Mouse (Mus musculus): ENCODE measurements at regions not wholly inside any gene's neighbourhood (a gene's known extent, or its start where the extent isn't known, plus 50 kb on each side); places are given as distances from the start of the nearest gene placed in this dataset.

DNA sequence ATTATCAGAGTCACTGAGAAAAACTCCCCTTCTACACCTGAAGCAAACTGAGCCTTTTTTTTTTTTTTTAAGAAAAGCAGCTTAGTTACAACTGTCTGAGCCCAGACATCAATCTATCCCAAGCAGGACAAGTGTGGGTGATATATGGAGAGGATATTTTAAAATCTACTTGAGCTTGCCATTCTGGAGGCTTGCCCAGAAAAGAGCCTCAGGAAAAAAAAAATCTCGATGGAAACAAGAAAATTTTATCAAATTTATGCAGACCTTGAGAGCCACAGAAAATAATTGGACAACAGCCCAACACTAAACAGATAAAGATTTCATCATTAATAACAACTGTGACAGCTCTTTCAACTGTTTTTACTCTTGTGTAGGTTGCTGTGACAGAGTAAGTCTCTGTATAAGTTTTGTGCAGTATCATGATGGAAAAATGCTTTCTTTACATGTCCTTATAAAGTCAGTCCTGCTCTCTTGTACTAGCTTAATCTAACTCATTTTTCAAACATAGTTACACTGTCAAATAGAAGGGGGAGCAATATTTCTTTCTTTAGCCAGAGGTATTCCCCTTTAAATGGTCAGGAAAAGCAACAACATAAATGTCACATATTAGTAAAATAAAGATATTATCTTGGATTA is 297.4 kb upstream of the Slitrk3 start:
- H3K79me2 ChIP-seq (ENCODE audit: control insufficient read depth, insufficient read depth, low read length, poor library complexity) = no peaks in the 10 kb centered on the region
- H3K4me3 ChIP-seq (ENCODE audit: control insufficient read depth in 1 of 2, insufficient read depth in 1 of 2, low read depth in 2 of 2, low read length in 2 of 2) = no peak overlapping the region
- no peaks in the 10 kb centered on the region for H3K27me3 ChIP-seq (ENCODE audit: control insufficient read depth in 1 of 2, insufficient read depth in 2 of 2, low read length in 2 of 2)
- no peaks in the 10 kb centered on the region for H3K9me3 ChIP-seq (replicated peaks; ENCODE audit: insufficient read depth, low read length)
- no peaks in the 10 kb centered on the region for H3K36me3 ChIP-seq (ENCODE audit: control insufficient read depth in 1 of 2, insufficient read depth in 2 of 2, low read length in 2 of 2)
- H3K4me1 ChIP-seq (ENCODE audit: control insufficient read depth in 1 of 2, insufficient read depth in 2 of 2, low read length in 2 of 2) = no peaks in the 10 kb centered on the region; a peak in 1 of 4 replicates
- H3K9ac ChIP-seq (ENCODE audit: control insufficient read depth, low read depth, low read length, poor library complexity, severe bottlenecking) = no peak overlapping the region
- TF ChIP-seq MAFK (IDR thresholded peaks at IDR 0.05; ENCODE audit: borderline replicate concordance, low read depth, low read length) (no peak), RCOR1 (IDR thresholded peaks at IDR 0.05; ENCODE audit: low read depth, low read length) (peak; percentile 61; the same call in 1 of the 2 replicates), GATA1 (IDR thresholded peaks at IDR 0.05; ENCODE audit: low read depth, low read length) (peak; percentile 7; the same call in 1 of the 2 replicates), TCF12 (IDR thresholded peaks at IDR 0.05; ENCODE audit: low read depth, low read length) (peak; percentile 76; the same call in 1 of the 2 replicates), MYC (IDR thresholded peaks at IDR 0.05; ENCODE audit: low read depth, low read length) (no peak), ZNF384 (IDR thresholded peaks at IDR 0.05; ENCODE audit: low read depth, low read length) (peak; percentile 58), JUND (IDR thresholded peaks at IDR 0.05; ENCODE audit: low read depth, low read length) (no peak), NRF1 (IDR thresholded peaks at IDR 0.05; ENCODE audit: insufficient read depth, low read depth, low read length, poor library complexity, severe bottlenecking) (no peak), ETS1 (IDR thresholded peaks at IDR 0.05; ENCODE audit: low read depth, low read length) (peak; percentile 60), NELFE (IDR thresholded peaks at IDR 0.05; ENCODE audit: low read depth, low read length) (no peak), EP300 (IDR thresholded peaks at IDR 0.05; ENCODE audit: low read depth in 1 of 2, low read length in 2 of 2) (peak; percentile 49 to 77; a peak in 2 of 4 replicates)
- DNase-seq (ENCODE audit: low read depth, low spot score) = peak; percentile 34
- H3K27ac ChIP-seq (ENCODE audit: control insufficient read depth, low read depth, low read length) = no peak overlapping the region

DNA sequence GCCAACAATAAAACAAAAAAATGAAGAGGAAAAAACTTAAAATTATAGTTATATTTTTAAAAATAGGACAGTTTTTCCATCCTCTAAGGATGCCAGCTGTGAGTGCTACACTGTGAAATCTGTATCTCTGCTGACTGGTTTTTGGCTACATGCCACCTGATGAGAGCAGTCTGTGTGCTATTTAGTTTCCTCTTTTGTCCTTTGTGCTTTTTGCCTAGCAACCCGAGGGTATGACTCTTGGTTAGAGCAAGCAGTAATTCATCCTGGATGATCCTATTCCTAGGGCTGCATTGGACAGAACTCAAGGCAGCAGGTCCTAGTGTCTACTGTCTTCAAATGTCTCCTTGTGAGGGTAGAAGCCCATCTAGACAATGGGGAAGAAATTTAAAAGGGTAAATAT is 285.6 kb upstream of the Slitrk3 start:
- peak; percentile 34 for DNase-seq (ENCODE audit: low read depth, low spot score)
- H3K27me3 ChIP-seq (ENCODE audit: control insufficient read depth in 1 of 2, insufficient read depth in 2 of 2, low read length in 2 of 2) = no peaks in the 10 kb centered on the region
- H3K4me1 ChIP-seq (ENCODE audit: control insufficient read depth in 1 of 2, insufficient read depth in 2 of 2, low read length in 2 of 2) = no peaks in the 10 kb centered on the region
- no peak overlapping the region for H3K27ac ChIP-seq (ENCODE audit: control insufficient read depth, low read depth, low read length)
- no peak overlapping the region for H3K9ac ChIP-seq (ENCODE audit: control insufficient read depth, low read depth, low read length, poor library complexity, severe bottlenecking)
- no peak for TF ChIP-seq SMC3 (IDR thresholded peaks at IDR 0.05; ENCODE audit: low read depth, low read length)
- TF ChIP-seq SIN3A (IDR thresholded peaks at IDR 0.05; ENCODE audit: low read length) = no peak
- TF ChIP-seq MAFK (IDR thresholded peaks at IDR 0.05; ENCODE audit: borderline replicate concordance, low read depth, low read length) = no peak
- no peak for TF ChIP-seq MAZ (IDR thresholded peaks at IDR 0.05; ENCODE audit: low read depth, low read length)
- TF ChIP-seq MAX (IDR thresholded peaks at IDR 0.05; ENCODE audit: low read length) = no peak
- no peak for TF ChIP-seq USF1 (IDR thresholded peaks at IDR 0.05; ENCODE audit: low read depth, low read length)
- TF ChIP-seq ZNF384 (IDR thresholded peaks at IDR 0.05; ENCODE audit: low read depth, low read length) = no peak
- TF ChIP-seq TAL1 (IDR thresholded peaks at IDR 0.05; ENCODE audit: low read length) = no peak
- TF ChIP-seq TCF12 (IDR thresholded peaks at IDR 0.05; ENCODE audit: low read depth, low read length) = no peak
- no peak for TF ChIP-seq JUND (IDR thresholded peaks at IDR 0.05; ENCODE audit: low read depth, low read length)
- TF ChIP-seq E2F4 (IDR thresholded peaks at IDR 0.05; ENCODE audit: borderline replicate concordance, low read depth, low read length) = no peak
- TF ChIP-seq ZC3H11A (IDR thresholded peaks at IDR 0.05; ENCODE audit: low read depth, low read length) = no peak
- no peak for TF ChIP-seq MYC (IDR thresholded peaks at IDR 0.05; ENCODE audit: low read depth, low read length)
- TF ChIP-seq HCFC1 (IDR thresholded peaks at IDR 0.05; ENCODE audit: low read depth, low read length) = no peak
- H3K9me3 ChIP-seq (replicated peaks; ENCODE audit: insufficient read depth, low read length) = no peaks in the 10 kb centered on the region
- no peaks in the 10 kb centered on the region for H3K36me3 ChIP-seq (ENCODE audit: control insufficient read depth in 1 of 2, insufficient read depth in 2 of 2, low read length in 2 of 2)
- H3K79me2 ChIP-seq (ENCODE audit: control insufficient read depth, insufficient read depth, low read length, poor library complexity) = no peaks in the 10 kb centered on the region
- no peak overlapping the region for H3K4me3 ChIP-seq (ENCODE audit: control insufficient read depth in 1 of 2, insufficient read depth in 1 of 2, low read depth in 2 of 2, low read length in 2 of 2)
